Mouse (Mus musculus) small intestine, adult 2 months (tissue): ENCODE results near the gene Atxn2l.

ENCODE experiments used
- CTCF ChIP-seq: fragments of 200-500 bp; IDR thresholded peaks from 2 replicates; pipeline ENCODE4 v1.5.1; 2012; ENCODE audit warnings: low read depth, mild to moderate bottlenecking, control low read depth, inconsistent platforms, low read length, moderate library complexity, mixed read lengths; ENCODE audit not compliant: insufficient replicate concordance, insufficient read length; ENCODE audit errors: extremely low read depth
- POLR2A ChIP-seq: fragments of 200-500 bp; IDR thresholded peaks from 2 replicates; pipeline ENCODE4 v1.6.1; 2012; ENCODE audit warnings: low read depth, mild to moderate bottlenecking, control low read depth, inconsistent platforms, low read length, moderate library complexity

- TF ChIP-seq POLR2A (no peak), CTCF (no peak)
These were observed 39.7 kb downstream of the Atxn2l start for GRCm38 (mm10) chr7:126463547-126463946.
